Mouse (Mus musculus) hindbrain, embryonic 11.5 days (tissue): ENCODE data around the gene Prnd. TPM values are rescaled to one million over a fixed set of nuclear protein-coding genes. Genes with fewer than 3 reads are reported as not detected.

Experiments used
- ATAC-seq: fragments of 200-750 bp; cut with Nextera tagmentation; 2 replicates; pipeline ENCODE4 v1.8.0; 2017; ENCODE audit warnings: mild to moderate bottlenecking, moderate TSS enrichment, moderate library complexity; ENCODE audit not compliant: low FRiP score
- DNase-seq: peaks from one replicate; pipeline ENCODE4 v3.0.0-alpha.2; 2015; ENCODE audit warnings: low spot score
- H3K27ac ChIP-seq: fragments of 300-500 bp; sonication (generic); 2 replicates; pipeline ENCODE4 v1.5.1; 2014; ENCODE audit warnings: mild to moderate bottlenecking, low read depth, low read length
- H3K27me3 ChIP-seq: fragments of 300-500 bp; sonication (generic); 2 replicates; pipeline ENCODE4 v1.6.1; 2014; ENCODE audit warnings: mild to moderate bottlenecking, low read length, moderate library complexity, mixed read lengths; ENCODE audit not compliant: control insufficient read depth, insufficient read depth
- H3K36me3 ChIP-seq: fragments of 300-500 bp; sonication (generic); 2 replicates; pipeline ENCODE4 v1.6.1; 2014; ENCODE audit warnings: mild to moderate bottlenecking, low read length, moderate library complexity, mixed read lengths; ENCODE audit not compliant: control insufficient read depth, insufficient read depth
- H3K4me1 ChIP-seq: fragments of 300-500 bp; sonication (generic); replicated peaks from 2 replicates; pipeline ENCODE4 v1.6.1; 2014; ENCODE audit warnings: low read length, mixed read lengths; ENCODE audit not compliant: control insufficient read depth, insufficient read depth
- H3K4me2 ChIP-seq: fragments of 300-500 bp; sonication (generic); replicated peaks from 2 replicates; pipeline ENCODE4 v1.6.1; 2014; ENCODE audit warnings: mild to moderate bottlenecking, low read depth, low read length
- H3K4me3 ChIP-seq: fragments of 300-500 bp; sonication (generic); 2 replicates; pipeline ENCODE4 v1.5.1; 2014; ENCODE audit warnings: low read depth, low read length
- H3K9ac ChIP-seq: fragments of 300-500 bp; sonication (generic); 2 replicates; pipeline ENCODE4 v1.6.1; 2014; ENCODE audit warnings: low read depth, low read length
- H3K9me3 ChIP-seq: fragments of 300-500 bp; sonication (generic); 2 replicates; pipeline ENCODE4 v1.6.1; 2016; ENCODE audit warnings: low read length; ENCODE audit not compliant: control insufficient read depth
- WGBS: fragments of 180-500 bp; shearing (Covaris S2); extraction: QIAGEN DNeasy Blood & Tissue Kit; methylation state at CpG from one replicate; pipeline ENCODE4 v1.1.7; 2014; 5-methylcytosine and 5-hydroxymethylcytosine counted together
- polyA plus RNA-seq: library from polyadenylated mRNA; unstranded; fragments of >200 nt; fragmentation: Nextera tagmentation; extraction: Ambion mirVana; gene quantifications from 2 replicates; pipeline ENCODE4 v1.2.1, GENCODE M21; 2014

The Prnd gene
- polyA plus RNA-seq, 1 experiment from 2014 or later: 8.2 TPM

GRCm38 (mm10) chr2:131997356-131997755 lies 46.7 kb downstream of the Prnd start:
- no peaks in the 10 kb centered on the region for H3K4me1 ChIP-seq
- no peak overlapping the region for H3K4me2 ChIP-seq
- H3K36me3 ChIP-seq: 0 out of 2 replicates have a peak, but pooled peaks cover 2% of the 10 kb centered on the region
- no peaks in the 10 kb centered on the region for H3K27me3 ChIP-seq
- H3K9me3 ChIP-seq: no peaks in the 10 kb centered on the region
- no peak overlapping the region for H3K4me3 ChIP-seq
- ATAC-seq (no peak), DNase-seq (no peak)
- H3K27ac ChIP-seq: no peak overlapping the region
- 62% methylated on average over 5 of the region's 5 CpGs for WGBS
- H3K9ac ChIP-seq: no peak overlapping the region

GRCm38 (mm10) chr2:132001696-132002334 lies 51.2 kb downstream of the Prnd start:
- 73% methylated on average over 13 of the region's 13 CpGs for WGBS

GRCm38 (mm10) chr2:132003916-132004315 lies 53.3 kb downstream of the Prnd start:
- no peak overlapping the region for H3K9ac ChIP-seq
- no peaks in the 10 kb centered on the region for H3K4me1 ChIP-seq
- H3K27me3 ChIP-seq: no peaks in the 10 kb centered on the region
- 85% methylated on average over 5 of the region's 5 CpGs for WGBS
- no peak for DNase-seq
- ATAC-seq: no peak
- no peak overlapping the region for H3K4me2 ChIP-seq
- H3K9me3 ChIP-seq: no peaks in the 10 kb centered on the region
- no peak overlapping the region for H3K27ac ChIP-seq
- H3K36me3 ChIP-seq: 0 out of 2 replicates have a peak, but pooled peaks cover 2% of the 10 kb centered on the region
- H3K4me3 ChIP-seq: no peak overlapping the region

More at GRCm38 (mm10) chr2:132001696-132002334, 51.2 kb downstream of the Prnd start:
- no peak overlapping the region for H3K4me2 ChIP-seq
- no peak for ATAC-seq
- 0 out of 2 replicates have a peak, but pooled peaks cover 2% of the 10 kb centered on the region for H3K36me3 ChIP-seq
- no peak overlapping the region for H3K9ac ChIP-seq
- H3K4me1 ChIP-seq: no peaks in the 10 kb centered on the region
- H3K9me3 ChIP-seq: no peaks in the 10 kb centered on the region
- no peak for DNase-seq
- H3K27ac ChIP-seq: no peak overlapping the region
- no peak overlapping the region for H3K4me3 ChIP-seq
- no peaks in the 10 kb centered on the region for H3K27me3 ChIP-seq

GRCm38 (mm10) chr2:132004495-132005136 lies 54.0 kb downstream of the Prnd start:
- Histone ChIP-seq H3K9me3 (no peaks in the 10 kb centered on the region), H3K27ac (no peak overlapping the region), H3K36me3 (no peaks in the 10 kb centered on the region), H3K4me1 (no peaks in the 10 kb centered on the region), H3K9ac (no peak overlapping the region), H3K4me3 (no peak overlapping the region), H3K27me3 (no peaks in the 10 kb centered on the region), H3K4me2 (no peak overlapping the region)
- no peak for DNase-seq
- ATAC-seq: no peak
- WGBS: 83% methylated on average over 9 of the region's 9 CpGs

GRCm38 (mm10) chr2:132005445-132005844 lies 54.8 kb downstream of the Prnd start:
- H3K9me3 ChIP-seq: no peaks in the 10 kb centered on the region
- no peak overlapping the region for H3K4me2 ChIP-seq
- WGBS: 93% methylated on average over 4 of the region's 4 CpGs
- 0 out of 2 replicates have a peak, but pooled peaks cover 2% of the 10 kb centered on the region for H3K36me3 ChIP-seq
- H3K4me3 ChIP-seq: no peak overlapping the region
- DNase-seq (no peak), ATAC-seq (no peak)
- no peak overlapping the region for H3K9ac ChIP-seq
- H3K4me1 ChIP-seq: no peaks in the 10 kb centered on the region
- H3K27ac ChIP-seq: no peak overlapping the region
- H3K27me3 ChIP-seq: no peaks in the 10 kb centered on the region

Other genes starting within 250 kb of the Prnd start
- not detected in 2 replicates for gene Erv3, start 91.1 kb upstream of the Prnd start, polyA plus RNA-seq
- 34.4 and 35.1 TPM in 2 replicates for gene Prnp, start 40.9 kb upstream of the Prnd start, polyA plus RNA-seq
- not detected in 2 replicates for gene Prn, start 40.9 kb upstream of the Prnd start, polyA plus RNA-seq
- gene Rassf2, start 79.4 kb downstream of the Prnd start, polyA plus RNA-seq: 27.2 and 27.3 TPM in 2 replicates
- gene Slc23a2, start 194.2 kb downstream of the Prnd start, polyA plus RNA-seq: 11.4 and 14.6 TPM in 2 replicates